Mouse (Mus musculus) spleen, postnatal 10 days (tissue): Measurements from ENCODE around the gene Gm20388.
A peak's percentile ranks its signal among the peaks of the same experiment; 100 is the strongest.

Source experiments
- DNase-seq, 2 experiments: peaks; one replicate each; pipeline ENCODE4 v3.0.0; 2021 to 2022; ENCODE audit warnings: low spot score in 2 of 2

Gene Gm20388

DNA sequence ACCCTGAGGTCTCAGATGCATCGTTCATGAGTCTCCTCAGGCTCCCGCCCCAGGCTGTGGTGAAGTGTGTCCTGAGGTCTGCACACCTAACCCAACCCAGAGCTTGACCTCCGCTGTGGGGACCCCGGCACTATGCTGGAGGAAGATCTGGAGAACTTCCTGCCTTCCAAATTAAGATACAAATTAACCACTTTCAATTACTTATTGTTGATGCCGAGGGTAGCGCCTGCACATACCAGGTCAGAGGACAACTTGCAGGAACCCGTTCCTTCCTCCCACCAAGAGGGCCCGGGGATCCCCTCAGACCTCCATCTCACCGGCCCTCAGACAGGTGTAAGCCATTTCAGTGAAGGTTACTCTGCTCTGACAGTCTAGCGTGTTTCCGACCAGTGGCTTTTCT, 1796.3 kb downstream of the Gm20388 start:
- no peak for DNase-seq

DNA sequence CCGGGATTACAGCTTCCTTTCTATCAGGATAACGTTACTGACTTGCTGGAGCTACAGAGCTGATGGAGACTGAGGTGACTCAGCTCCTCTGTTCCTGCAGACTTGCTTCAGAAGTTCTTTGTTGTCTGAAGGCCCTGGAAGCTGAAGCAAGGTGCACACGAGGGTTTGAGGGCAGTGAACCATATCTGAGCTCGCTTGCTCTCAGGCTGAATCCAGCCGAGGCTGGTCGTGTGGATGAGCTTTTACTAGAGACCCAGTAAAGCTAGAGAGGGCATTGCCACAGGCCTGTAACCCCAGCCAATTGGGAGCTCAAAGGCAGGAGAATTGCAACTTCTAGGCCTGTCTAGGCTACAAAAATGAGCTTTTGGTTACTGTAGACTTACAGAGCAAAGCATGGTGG, 1797.8 kb downstream of the Gm20388 start:
- DNase-seq = no peak

DNA sequence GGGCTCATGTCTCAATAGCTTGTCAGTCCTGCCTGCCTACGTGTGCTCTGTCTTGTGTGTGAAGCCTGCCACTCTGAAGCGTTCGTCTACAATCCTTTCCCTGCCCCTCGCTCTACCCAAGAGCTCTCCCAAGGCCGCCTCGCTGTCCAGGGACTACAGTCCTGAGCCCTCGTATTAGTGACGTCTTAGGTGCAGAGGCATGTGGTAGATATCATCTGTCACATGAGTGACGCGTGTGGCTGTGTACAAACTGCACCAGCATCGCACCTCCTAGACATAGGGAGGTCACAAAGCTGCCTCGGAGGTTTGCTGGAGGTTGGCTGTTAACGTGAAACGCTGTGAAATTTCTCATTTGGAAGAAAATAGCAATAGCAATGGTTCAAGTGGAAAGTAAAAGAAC, 1806.9 kb downstream of the Gm20388 start:
- no peak for DNase-seq

DNA sequence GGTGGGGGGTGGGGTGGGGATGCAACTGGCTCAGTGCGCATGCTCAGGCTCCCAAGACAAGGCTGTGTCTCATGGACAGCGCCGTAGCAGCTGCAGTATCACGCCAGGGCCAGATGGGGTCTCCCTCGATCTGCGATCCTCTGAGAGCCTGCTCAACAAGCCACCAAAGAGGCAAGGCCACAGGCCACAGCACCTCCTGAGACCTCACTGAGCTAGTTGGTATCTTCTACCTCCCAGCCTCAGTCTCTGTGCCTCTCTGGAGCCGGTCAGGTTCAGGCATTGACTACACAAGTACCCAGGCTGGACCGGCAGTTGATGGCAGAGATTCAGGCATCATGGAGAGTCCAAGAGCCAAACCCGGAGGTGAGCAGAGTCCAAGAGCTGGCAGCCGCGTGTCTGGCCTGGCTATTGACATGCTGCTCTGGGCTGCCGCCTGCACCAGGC, 1807.4 kb downstream of the Gm20388 start:
- DNase-seq = peak in 1 of 2 experiments; percentile 61

DNA sequence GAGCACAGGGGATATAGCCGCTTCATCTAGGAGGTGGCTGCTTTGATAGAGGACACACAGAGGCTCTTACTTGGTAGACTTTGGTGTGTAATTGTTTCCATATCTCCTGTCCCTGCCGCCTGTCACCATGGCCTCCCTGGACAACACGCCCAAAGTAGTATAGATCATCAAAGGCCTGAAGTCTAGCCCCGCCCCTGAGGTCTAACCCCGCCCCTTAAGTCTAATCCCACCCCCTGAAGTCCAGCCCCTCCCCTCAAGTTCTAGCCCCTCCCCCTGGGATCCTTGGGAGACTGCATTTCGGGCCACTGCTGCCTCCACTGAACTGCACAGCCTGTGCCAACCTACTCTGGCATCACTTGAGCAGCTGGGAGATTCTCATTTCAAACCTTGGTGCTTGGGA, 1808.3 kb downstream of the Gm20388 start:
- no peak for DNase-seq

DNA sequence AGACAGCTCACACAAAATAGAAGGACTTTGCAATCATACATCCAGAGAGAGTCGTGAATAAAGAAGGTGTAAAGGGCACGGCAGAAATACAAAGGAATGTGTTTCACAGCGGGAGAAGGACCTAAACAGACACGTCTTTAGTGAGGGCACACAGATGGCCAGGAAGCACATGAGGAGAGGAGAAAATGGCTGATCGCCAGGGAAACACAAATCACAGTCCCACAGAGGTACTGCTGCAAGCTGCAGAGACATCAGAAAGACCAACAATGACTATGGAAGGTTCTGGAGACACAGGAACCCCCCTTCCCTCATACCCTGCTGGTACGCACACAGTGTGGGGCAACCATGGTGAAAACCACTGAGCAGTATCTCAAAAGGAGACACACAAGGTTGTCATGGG, 1810.4 kb downstream of the Gm20388 start:
- no peak for DNase-seq

DNA sequence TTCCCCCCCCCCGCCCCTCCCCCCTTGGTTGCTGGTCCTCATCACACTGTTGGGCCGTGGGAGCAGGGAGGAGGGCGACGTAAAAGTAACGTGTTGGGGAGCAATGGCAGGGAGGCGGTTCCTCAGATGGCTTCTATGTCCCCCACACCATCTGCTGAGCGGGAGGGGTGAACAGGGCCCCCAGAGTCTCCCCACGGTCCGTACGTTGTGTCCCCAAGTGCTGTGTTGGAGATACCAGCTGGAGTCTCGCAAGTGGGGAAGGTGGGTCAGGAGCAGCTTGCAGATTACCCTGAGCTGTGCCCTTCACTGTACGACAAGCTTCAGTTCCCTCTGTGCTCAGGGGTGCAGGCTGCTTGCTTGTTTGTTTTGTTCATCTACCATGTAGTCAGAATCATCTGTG, 1813.2 kb downstream of the Gm20388 start:
- no peak for DNase-seq

DNA sequence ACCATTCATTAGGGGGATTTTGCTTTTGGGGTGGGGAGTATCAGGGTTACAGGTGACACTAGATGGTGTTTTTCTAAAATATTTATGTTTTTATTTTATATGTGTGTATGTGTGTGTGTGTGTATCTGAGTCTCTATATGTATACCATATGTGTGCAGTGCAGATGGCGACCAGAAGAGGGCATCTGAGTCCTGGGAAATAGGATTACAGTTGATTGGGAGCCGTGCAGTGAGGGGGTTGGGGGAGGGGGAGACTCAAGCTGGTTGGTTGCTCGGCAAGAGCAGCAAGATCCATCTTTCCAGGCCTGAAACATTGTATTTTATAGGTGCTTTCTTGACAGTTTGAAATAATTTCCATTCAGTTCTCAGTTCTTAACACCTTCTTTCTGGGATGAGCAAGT, 1816.5 kb downstream of the Gm20388 start:
- DNase-seq = no peak

DNA sequence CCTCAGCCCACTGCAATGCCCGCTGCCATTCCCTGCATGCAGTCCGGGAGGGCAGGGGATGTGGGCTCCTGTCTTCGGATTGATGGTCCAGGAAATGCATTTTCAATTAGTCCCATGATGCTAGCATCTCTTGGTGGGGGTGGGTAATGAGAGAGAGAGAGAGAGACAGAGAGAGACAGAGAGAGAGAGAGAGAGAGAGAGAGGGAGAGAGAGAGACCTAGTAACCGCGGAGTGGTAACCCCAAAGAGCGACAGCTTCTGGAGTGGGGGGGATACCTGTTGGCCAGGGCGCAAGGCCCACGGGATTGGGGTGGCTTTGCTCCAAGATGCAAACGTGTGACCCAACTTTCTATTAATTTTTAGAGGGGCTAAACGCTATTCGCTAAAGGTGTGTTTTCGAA, 1818.7 kb downstream of the Gm20388 start, which contains the start of gene Jph3:
Jph3 (plus strand) TSS at position 301 of the 400 bp plus-strand sequence.
- no peak for DNase-seq

DNA sequence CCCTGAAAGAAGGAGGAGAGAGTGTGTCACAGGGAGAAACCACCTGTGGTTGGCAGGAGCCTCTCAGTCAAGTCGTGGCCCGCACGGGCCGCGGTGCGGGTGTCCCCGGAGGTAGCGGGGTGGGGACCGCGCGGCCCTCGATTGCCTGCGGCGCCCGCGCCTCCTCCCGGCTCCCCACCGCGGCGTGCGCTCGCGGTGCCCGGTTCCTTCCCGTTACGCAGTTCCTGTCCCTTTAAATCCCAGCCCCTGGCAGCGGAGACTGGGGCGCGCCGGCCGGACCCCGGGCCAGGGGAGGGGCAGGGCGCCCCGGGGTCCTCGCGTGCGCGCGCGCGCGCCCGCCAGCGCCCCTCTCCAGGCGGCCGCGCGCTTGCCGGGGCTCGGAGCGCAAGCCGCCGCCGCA, 1819.1 kb downstream of the Gm20388 start:
- no peak for DNase-seq

DNA sequence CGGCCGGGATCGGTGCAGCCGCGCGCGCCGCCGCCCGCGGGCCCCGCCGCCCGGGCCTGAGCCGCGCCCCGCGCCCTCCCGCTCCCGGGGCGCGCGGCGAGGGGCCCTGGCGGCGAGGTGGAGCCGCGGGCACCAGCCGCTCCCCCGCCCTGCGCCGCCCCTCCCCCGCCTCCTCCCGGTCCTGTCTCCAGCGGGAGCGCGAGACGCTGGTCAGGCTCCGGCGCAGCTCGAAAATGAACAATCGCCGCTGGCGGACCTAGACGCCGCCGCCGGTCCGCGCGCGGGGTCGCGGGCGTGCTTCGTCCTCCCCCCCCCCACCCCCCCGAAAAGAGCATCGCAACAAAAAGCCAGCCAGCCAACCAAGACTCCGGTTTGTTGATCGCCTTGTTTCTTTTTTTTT, 1819.5 kb downstream of the Gm20388 start:
- DNase-seq = no peak

DNA sequence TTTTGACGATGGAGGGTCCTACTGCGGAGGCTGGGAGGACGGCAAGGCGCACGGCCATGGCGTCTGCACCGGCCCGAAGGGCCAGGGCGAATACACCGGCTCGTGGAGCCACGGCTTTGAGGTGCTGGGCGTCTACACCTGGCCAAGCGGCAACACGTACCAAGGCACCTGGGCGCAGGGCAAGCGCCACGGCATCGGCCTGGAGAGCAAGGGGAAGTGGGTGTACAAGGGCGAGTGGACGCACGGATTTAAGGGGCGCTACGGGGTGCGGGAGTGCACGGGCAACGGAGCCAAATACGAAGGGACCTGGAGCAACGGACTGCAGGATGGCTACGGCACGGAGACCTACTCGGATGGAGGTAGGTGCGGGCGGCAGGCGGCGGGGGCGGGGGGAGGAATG, 1820.0 kb downstream of the Gm20388 start:
- DNase-seq = no peak

DNA sequence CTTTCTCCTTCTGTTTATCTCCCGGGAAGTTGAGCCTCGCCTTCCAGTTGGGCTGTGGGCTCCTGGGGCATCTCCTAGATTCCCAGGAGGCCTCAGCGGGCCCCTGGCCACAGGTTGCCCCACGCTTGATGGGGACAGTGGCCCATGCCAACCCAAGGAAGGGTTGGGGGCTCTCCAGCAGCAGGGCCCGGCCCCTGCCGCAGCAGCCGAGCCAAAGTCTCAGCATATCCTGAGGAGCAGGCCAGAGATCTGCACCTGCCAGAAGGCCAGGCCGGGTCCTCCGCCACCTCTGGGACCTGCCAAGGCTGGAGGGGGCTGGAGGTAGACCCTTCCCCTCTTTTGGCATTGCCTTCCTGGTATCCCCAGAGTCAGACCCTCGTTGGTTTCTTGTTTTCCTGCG, 1820.4 kb downstream of the Gm20388 start:
- DNase-seq = no peak

DNA sequence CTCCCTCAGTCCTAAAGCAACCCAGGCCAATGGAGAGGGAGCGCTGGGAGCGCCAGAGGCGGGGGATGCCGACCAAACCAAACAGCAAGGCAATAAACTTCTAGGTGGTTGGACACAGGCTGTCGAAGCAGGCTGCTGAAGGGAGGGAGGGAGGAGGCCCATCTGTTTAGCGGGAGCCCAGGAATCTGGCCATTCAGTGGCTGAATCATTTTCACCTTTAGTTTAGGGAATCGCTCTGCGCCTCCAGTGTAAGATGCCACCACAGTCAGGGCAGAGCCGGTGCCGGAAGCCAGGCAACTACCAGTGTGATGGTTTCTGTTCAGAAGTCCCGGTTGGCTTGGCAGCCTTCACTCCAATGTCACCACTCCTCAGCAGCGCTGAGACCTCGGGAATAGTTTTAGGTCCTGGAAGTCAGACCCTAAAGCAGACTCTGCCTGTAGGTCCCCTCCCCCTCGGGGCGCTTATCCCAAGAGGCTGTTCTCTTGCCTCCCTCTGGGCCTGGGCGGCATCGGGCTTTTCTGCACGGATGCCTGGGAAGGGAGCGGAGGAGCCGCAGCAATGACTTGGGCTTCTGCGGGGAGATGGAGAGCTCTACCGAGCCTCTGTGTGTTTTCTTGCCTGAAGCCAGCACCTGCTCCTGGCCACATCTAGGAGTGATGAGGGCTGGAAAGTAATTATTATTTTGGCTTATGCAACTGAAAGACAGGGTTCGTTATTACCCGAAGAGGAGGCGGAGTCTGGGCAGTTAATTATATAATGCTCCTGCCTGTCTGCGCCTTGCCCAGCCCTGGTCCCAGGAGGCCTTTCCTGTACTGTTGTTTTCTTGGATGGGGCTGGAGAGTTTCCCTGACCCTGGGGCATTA, 1821.1 kb downstream of the Gm20388 start:
- no peak for DNase-seq

DNA sequence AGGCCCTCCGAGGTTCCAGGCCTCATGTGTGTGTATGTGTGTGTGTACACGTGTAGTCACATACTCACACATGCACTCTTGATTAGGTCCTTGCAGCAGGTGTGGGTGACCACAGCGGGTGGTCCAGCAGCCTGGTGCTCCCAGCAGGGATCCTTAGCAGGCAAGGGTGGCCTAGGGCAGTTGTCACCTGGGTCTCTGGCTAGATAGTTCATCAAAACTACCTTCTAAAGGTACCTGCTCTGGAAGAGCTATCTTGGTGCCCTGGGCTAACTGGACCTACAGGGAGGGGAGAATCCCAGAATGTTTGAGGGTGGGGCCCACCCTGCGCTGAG, 1821.7 kb downstream of the Gm20388 start:
- DNase-seq = no peak

DNA sequence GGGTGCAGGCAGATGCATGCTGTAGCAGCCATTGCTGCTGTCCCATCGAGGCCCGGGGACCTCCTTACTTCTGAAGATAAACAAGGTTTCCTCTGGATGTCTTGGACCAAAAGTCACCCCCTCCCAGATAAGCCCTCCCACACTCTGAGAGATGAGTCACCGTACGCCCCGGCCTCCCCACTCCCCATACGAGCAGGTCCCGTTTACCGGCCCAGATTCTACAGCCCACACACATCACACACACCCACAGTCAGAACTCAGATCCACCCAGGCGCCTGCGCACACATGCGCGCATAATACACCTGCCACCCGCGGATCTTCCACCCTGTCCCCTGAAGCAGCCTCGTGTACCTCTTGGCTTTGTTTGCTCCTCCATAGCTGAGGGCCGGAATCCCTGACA, 1823.6 kb downstream of the Gm20388 start:
- no peak for DNase-seq

DNA sequence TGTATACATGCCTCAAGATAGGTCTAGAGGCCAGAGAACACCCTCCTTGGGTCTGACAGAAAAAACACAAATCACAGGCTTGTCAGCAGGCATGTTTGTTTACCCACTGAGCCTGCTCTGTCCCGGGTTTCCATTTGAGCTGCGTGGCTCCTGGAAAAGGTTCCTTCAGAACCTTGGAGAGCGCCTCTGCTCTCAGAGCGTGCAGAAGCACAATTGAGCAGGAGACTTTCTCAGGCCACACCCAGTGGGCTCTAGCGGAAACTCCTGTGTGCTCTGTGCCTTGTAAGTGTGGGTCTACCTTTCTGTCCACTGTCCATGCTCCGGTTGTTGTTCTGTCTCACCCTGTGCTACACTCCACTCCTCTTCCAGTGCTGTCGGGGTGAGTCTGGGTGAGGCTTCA, 1825.6 kb downstream of the Gm20388 start:
- peak in 1 of 2 experiments; percentile 22 for DNase-seq

DNA sequence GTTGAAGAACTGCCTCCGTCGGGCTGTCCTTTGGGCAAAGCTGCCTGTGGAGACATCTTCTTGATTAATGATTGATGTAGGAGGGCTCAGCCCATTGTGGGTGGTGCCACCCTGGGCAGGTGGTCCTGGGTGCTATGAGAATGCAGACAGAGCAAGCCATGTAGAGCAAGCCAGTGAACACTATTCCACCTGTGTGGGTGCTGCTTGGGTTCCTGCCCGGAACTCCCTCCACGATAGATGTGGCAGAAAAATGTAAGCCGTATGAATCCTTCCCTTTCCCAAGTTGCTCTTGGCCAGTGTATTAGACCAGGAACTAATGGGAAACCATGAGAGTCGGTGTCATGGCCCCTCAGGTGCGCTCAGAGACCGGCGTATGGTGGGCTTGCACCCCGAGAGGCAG, 1830.1 kb downstream of the Gm20388 start:
- DNase-seq = no peak

DNA sequence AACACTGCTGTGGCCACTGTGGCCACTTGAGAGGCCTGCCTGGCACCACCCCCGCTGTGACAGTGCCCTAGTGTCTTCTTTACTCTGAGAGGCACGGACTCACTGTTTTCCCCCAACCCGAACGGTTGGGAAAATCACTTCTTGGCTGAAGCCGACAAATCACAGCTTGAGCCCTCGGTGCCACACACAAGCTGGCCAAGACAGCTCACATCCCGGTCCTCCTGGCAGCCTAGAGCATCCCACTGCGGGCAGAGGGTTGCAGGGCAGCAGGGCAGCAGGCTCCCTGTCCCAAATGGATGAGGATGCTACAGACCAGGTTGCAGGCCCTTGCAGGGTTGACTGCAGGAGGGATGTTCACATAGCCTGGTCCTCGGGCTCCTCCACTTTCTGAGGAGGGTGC, 1838.9 kb downstream of the Gm20388 start:
- no peak for DNase-seq

DNA sequence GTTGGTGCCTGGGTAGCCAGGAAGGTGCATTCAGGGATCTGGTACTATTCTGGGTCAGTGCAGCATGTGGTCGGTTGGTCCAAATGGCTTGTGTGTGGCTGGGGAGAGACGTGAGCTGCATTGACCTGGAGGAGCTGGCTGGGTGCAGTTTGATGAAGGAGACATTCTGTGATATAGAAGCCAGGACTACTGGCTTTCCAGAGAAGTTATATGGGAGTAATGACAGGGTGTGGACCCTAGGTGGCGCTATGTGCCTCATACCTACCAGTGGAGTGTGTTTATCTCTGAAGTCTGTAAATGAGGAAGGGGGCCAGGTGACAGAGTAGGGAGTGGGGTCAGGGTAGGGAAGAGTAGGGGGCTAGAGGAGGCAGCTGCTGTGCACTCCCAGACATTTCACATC, 1839.9 kb downstream of the Gm20388 start:
- DNase-seq = no peak

DNA sequence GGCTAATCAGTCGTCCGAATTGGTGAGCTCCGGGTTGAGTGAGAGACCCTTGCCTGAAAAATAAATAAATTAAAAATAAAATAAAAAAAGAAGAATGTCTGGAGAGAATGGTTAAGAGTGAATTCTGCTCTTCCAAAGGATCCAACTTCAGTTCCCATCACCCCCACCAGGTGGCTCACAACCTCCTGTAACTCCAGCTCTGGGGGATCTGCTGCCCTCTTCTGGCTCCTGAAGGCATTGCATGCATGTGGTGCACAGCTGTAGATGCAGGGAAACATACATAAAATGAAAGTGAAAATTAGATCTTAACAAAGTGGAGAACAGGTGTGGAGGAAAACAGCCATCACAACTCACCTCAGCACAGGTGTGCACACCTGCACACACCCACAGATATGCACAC, 1840.8 kb downstream of the Gm20388 start:
- DNase-seq = peak; percentile 60 to 85

DNA sequence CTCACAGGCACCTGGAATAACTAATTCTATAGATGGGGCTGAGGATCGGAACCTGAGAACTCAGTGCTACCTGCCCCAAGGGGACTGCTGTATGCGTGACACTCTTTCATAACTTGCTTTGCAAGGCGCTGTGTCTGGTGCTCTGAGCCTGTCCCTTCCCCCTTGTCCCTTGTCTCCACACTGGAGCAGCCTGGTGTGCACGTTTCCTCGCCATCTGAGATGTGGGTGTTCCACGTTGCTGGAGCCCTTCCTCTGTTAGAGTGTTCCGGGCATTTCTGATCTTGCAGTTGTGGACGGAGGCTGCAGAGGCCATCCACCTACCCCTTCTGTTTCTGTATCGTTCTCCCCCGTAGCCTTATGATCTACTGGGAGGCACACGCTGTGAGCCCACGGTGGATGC, 1847.8 kb downstream of the Gm20388 start:
- DNase-seq = no peak

DNA sequence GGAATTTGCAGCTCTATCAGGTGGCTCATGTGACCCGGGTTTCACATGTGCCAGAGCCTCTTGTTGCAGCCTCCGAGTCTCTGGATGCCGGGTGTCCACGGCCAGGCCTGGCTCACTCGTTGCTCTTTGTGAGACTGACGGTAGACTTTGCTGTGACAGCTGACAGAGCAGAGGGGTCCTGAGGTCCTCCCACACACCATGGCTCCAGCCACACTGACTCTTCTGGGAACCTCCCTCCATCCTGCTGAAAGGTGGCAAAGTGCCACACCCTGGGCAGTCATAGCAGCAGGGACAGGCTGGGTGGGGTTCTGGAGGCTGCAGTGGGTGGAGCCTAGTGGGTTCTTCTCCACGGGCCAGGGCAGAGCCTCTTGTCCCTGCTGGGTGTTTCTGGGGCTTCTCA, 1849.8 kb downstream of the Gm20388 start:
- no peak for DNase-seq

DNA sequence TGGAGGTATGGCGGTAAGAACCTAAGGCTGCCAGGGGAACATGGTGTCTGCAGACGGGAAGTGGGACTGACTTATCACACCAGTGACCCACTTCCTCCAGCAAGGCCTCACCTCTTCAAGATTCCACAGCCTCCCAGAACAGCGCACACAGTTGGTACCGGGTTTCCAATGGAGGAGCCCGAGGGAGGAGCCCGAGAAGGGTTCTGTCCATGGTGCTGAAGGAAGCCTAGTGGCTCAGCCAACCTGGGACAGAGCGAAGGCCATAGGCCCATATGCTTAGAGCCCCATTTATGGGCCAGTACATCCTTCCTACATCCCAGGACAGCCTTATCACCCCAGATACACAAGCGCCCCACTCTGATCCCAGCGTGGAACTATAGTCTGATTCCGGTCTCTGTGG, 1850.8 kb downstream of the Gm20388 start:
- no peak for DNase-seq
